Mouse (Mus musculus): ENCODE data around the gene Wfikkn1.

GRCm38 (mm10) chr17:25844396-25844901 lies 36.2 kb downstream of the Wfikkn1 start, which contains the start of gene Rhot2:
- TF ChIP-seq CTCF (IDR thresholded peaks at IDR 0.05; ENCODE audit: extremely low read depth, insufficient read depth, low read length) = no peak
- TF ChIP-seq POLR2A (IDR thresholded peaks at IDR 0.05; ENCODE audit: extremely low read depth, insufficient read depth, low read length) = peak; percentile 71; the same call in 1 of the 2 replicates

Measured in cortical plate, adult 2 months (tissue).